Mouse (Mus musculus): Measurements from ENCODE around the gene Pdcd1lg2.

Gene Pdcd1lg2

DNA sequence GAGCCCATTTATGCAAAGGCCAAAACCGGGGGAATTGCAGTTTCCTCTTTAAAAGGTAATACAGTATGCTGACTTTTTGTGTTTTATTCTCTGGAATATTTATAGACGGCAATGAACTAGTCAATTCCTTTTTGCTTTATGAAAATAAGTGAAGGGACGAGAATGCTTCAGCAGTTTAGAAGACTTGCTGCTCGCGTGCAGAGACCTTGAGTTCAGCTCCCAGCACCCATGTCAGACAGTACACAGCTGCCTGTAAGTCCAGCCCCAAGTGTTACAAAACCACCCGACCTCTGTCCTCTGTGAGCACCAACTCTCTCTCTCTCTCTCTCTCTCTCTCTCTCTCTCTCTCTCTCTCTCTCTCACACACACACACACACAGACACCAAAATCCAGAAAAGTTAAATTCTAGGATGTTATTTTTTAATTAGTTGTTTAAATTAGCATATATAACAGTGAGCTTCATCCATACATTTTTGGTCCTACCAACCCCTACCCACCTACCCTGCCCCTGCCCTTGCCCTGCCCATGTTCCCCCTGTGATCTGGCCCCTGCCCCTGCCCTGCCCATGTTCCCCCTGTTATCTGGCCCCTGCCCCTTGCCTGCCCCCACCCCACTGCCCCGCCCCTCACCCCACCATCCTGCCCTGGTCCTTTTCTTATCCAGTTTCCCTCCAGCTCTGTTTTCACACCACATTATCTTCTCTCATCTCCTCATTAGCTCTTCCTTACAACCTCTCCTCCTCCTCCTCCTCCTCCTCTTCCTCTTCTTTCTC lies 86.3 kb downstream of the Pdcd1lg2 start:
- no peak for DNase-seq (ENCODE audit: low spot score)

DNA sequence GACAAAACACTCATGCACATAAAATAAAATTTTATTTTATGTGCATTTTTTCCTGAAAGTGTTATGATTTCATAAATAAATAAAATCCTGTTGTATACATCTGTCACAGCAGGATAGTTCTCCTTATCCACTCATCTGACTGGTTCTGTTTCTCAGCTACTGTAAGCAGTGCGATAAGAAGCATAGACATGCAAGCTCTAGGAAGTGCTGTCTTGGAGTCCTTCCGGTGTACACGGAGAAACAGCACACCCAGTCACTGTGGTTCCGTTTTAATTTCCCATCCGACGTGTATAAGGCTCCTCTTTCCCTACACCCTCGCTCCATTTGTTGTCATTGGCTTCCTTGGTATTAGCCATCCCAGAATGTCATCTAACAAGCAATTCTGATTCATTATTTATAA lies 87.2 kb downstream of the Pdcd1lg2 start:
- no peak for DNase-seq (ENCODE audit: low spot score)

DNA sequence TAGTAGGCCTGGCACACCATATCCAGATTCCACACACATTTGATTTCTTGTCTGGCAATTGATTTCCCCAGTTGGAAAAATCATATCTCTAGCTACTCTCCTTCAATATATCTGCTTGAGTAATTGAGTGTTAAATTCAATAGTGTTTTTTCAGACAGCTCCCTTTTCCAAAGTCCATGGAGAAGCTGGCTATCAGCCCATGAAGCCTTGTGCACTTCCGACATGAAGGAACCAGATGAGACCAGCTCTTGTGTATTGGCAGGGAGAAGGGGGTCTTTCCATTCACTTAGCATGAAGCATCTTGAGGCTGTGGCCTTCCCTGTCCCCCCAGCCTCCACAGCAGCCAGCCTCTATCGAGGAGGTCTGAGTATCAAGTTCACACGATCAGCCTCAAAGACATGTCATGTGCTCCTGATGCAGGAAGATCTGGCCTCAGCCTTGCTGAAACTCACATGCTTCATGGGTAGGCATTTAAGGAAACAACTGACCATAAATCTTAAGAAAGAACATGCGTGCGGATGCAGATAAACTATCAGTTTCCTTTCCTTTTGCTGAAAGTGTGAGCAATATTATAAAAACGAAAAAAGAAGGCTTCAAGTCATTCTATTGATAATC lies 88.2 kb downstream of the Pdcd1lg2 start:
- no peak for DNase-seq (ENCODE audit: low spot score)

DNA sequence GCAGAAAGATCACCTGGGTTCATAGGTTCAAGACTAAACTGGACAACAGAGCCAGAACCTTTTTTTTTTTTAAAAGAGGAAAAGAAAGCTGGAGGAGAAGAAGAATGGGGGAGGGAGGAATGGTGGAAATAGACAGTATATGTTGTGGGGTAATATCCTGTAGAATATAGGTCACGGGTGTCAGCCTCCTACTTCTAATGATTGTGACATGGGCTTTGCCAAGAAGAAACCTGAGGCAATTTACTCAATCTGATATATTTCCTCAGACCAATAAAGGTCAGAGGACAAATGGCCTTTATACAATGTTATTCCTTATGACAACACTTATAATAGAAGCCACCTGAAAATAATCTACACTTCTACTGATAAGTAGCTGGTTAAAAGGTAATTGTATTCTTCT lies 89.6 kb downstream of the Pdcd1lg2 start:
- DNase-seq (ENCODE audit: low spot score): no peak

DNA sequence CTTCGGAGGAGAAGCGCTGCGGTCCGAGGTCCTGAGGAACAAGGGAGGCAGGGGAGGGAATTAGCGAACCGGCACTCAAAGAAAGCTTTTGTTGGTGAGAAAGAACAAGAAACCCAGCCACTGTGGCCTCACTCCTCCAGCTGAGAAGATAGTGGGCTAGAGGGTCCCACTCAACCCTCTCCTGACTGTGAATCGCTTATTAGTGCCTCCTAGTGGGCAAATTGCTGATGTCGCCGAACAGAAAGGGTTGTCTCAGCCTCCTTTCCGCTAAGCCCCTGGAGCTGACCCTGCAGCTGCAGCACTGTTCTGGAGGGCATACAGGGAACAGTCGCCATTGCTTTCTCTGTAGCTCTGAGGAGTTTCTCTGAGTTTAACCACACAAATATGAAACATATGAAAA lies 90.4 kb downstream of the Pdcd1lg2 start:
- peak; percentile 44 for DNase-seq (ENCODE audit: low spot score)

DNA sequence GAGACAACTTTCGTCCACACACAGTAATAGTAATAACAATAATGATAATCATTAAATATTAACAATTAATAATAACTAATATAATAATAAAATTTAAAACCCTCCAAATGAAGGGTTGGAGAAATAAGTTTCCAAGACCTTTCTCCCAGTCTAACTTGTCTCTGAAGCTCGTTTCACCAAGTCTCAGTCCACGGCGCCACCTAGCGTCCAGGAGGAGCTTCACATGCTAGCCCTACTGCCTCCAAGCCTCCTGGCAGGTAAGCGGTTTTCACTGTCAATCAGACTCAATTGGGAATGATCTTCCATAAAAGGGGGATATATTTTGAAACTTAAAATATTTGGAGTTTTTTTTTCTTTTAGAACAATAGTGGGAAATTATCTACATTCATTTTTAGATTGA lies 90.8 kb downstream of the Pdcd1lg2 start:
- DNase-seq (ENCODE audit: low spot score): peak; percentile 87

DNA sequence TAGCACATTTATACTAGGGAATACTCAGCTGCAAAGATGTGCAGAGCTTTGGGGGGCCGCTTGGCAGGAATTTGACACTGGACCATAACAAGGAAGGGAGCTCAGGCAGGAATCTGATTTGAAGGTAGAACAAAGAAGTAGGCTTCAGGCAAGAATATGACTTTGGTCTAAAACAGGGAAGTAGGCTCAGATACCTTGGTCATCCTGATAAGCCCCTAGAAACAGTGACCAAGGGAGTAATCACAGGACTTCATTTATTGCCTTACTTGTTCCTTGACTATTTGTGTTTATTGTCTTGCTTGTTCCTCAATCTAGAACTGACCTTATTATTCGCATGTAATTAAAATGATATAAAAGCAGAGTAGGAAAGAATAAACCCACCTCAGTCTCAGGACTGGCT lies 93.4 kb downstream of the Pdcd1lg2 start:
- DNase-seq (ENCODE audit: low spot score): no peak

DNA sequence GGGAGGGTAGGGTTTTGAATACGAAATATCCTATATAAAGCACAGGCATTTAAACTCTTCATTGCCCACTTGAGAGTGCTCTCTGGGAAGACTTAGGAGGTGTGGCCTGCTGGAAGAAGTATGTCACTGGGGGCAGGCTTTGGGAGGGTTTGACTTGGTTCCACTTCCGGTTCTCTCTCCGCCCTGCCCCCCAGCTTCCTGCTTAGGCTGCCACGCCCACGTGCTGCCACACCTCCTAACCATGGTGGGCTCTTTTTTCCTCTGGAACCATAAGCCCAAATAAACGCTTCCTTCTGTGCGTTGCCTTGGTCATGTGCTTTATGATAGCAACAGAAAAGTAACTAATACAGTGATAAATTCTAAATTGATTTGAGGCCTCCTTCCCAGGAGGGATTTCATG lies 94.9 kb downstream of the Pdcd1lg2 start:
- no peak for DNase-seq (ENCODE audit: low spot score)

DNA sequence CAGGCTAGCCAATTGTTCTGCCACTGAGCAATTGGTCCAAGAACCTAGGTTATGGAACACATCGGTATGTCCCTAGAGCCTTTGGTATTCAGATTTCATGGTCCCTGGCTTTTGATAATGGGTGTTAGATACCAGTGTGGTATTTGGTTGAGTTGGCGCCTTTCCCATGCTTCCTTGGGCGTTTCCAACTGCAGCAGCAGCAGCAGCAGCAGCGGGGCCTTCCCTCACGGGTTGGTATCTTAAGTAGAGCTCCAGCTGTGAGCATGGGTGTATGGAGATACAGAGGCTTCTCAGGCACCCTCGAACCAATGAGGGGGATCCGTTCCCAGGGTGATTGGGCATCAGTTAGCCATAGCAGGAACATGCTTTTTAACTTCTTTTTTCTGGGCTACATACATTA lies 97.5 kb downstream of the Pdcd1lg2 start:
- no peak for DNase-seq (ENCODE audit: low spot score)

DNA sequence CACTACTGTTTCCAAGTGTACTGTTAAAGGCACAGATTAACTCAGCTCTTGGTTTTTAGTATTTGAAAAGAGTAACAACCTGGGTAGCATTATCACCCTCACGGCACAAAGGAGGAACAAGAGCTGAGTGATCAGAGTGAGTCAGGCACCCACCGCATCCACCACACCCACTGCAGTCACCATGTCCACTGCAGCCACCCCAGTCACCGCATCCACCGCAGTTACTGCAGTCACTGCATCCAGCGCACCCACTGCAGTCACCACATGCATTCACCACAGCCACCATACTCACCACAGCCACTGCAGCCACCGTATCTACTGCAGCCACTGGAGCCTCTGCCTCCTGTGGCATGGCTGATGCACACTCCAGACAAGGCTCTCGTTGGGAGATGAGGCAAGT lies 99.1 kb downstream of the Pdcd1lg2 start:
- no peak for DNase-seq (ENCODE audit: low spot score)

DNA sequence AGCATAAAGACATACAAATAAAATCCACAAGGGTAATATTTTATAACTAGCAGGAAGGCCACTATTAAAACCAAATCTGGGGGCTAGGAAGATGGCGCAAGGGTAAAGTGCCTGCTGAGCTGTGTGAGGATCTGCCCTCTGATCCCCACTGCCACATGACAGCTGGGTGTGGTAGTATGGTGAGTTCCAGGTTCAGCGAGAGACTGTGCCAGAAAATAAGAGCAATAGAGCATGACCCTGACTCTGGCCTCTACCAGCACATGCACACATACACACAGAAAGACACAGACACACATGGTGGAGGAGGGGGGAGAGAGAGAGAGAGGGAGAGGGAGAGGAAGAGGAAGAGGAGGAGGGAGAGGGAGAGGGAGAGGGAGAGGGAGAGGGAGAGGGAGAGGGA lies 101.1 kb downstream of the Pdcd1lg2 start:
- DNase-seq (ENCODE audit: low spot score): no peak

DNA sequence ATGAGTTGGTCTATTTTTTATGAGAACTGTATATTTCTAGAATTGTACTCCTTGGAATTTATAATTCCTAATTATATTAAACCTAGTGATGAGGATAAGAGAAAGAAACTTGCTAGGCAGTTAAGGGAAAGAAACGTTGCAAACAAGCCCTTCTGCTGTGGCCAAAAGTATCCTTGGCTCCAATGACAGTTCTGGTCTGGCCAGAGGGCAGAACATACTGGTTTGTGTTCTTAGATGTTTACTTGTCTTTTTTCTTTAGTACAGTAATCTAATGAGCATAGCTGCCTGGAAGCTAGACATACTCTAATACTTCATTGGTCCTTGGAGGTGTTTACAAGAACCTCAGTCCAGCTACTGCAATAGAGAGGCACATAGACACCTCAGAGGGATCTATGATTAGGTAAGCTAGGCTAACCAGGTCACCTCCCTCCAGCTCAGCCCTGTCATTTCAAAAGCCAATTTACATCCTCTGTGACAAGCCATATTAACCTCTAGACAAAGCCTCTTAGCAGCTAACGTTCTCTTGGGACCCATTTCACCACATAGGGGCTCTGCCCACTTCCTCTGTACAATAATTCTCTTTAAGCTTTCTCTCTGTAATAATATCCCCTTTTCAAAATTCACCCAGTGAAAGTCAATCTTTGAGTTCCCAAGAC lies 102.5 kb downstream of the Pdcd1lg2 start:
- DNase-seq (ENCODE audit: low spot score): no peak

DNA sequence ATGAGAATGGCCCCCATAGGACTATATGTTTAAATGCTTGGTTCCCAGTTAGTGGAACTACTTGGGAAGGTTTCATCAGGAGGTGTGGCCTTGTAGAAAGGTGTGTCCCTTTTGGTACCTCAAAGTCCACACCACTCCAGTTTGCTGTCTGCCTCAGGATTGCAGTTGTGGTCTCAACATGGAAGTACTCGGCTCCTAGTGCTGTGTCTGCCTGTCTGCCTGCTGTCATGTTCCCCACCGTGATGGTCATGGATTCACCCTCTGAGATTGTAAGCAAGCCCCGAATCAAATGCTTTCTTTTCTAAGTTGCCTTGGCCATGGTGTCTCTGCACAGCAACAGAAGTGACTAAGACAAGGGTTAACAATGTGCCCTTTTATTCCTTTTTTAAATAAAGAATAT lies 103.4 kb downstream of the Pdcd1lg2 start:
- DNase-seq (ENCODE audit: low spot score): no peak

DNA sequence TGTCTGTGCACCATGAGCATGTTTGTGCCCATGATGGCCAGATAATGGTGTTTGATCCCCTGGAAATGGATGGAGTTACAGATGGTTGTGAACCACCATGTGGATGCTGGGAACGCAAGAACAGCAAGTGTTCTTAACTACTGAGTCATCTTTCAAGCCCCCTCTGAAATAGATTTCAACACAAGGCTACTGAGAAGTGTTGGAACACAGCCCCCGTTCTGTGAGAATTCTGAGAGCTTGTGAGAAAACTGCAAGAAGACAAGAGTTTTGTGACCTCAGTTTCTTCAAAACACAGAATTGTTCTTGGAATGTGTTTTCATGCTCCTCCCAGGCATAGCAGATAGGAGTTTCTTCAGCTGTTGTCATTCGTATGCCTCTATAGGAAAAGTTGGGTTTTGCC lies 104.7 kb downstream of the Pdcd1lg2 start:
- no peak for DNase-seq (ENCODE audit: low spot score)

DNA sequence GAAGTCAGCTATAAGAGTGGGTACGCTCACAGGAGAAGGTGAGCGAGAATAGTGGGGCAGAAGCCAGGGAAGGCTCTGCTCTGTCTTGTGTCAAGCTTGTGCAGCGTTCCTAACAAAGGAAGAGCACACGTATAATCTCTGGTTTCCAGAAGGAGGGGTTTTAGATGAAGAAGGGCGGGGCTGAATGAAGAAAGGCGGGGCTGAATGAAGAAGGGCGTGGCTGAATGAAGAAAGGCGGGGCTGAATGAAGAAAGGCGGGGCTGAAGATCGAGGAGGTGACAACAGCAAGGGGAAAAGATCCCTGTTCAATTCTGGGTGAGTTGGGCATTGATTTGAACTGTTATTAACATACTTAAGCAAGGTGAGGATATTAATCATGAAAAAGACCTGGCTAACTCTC lies 105.3 kb downstream of the Pdcd1lg2 start:
- DNase-seq (ENCODE audit: low spot score): no peak

DNA sequence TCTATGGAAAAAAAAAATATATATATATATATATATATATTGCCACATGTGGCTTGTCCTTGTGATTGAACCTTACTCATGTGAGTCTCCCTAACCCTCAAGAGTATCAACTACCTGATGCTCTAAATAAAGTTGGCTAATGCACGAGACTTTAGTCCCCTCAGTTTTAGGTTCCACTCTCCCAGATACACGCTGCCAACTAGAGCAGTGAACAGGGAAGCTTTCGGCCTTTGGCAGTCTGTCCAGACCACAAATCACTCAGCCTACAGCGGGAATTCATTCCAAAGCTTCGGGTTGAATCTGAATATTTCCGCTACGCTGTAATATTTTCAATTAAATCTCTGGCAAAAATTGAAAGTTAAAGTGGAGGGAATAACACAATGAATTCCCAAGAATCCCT lies 107.7 kb downstream of the Pdcd1lg2 start:
- no peak for DNase-seq (ENCODE audit: low spot score)

DNA sequence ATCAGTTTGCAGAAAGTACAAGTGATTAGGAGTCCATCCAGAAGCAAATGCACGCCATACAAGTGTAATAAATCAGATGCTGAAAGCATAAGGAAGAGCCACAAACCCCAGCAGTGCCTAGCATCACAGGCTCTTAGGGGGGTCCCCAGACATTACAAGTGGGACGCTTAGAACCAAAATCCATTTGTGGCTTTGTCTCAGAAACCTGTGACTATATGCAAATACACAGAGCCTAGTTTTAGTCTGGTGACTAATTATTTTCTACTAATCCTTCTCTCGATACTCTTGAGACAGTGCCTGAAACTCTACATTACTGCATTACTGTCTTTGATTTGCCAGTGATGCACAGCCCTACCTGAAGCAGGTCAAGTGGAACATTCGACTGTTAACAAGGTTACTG lies 108.2 kb downstream of the Pdcd1lg2 start:
- DNase-seq (ENCODE audit: low spot score): no peak

Measured in lung, postnatal 25 days (tissue).